Mouse (Mus musculus) myocyte (in vitro differentiated cells): ENCODE results near the gene Zbtb42.

ENCODE experiments used
- POLR2A ChIP-seq: IDR thresholded peaks from one replicate; pipeline ENCODE4 v1.6.1; 2011; ENCODE audit warnings: low read depth, mild to moderate bottlenecking, control low read depth, moderate library complexity; ENCODE audit not compliant: insufficient read length
- SRF ChIP-seq: IDR thresholded peaks from one replicate; pipeline ENCODE4 v1.6.1; 2011; ENCODE audit warnings: low read depth; ENCODE audit not compliant: control insufficient read depth, insufficient read length

- TF ChIP-seq SRF (no peak), POLR2A (no peak)
Measured at GRCm38 (mm10) chr12:112659109-112659508, 19.5 kb upstream of the Zbtb42 start.
